Mouse (Mus musculus): ENCODE measurements around the gene Cox6b2.

DNA sequence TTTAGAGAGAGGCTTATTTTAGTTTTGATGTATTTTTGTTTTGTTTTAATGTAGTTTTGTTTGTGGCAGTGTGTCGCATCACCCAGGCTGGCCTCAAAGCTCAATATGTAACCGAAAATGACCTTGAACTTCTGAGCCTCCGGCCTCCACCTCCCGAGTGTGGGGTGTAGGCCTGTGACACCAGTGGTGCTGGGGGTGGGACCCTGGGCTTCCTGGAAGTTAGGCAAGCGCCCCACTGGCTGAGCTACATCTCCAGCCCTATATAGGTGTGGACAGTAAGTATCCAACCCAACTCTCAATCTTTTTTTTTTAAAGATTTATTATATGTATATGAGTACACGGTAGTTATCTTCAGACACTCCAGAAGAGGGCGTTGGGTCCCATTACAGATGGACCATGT, 49.7 kb downstream of the Cox6b2 start:
- TF ChIP-seq CTCF (IDR thresholded peaks at IDR 0.05; ENCODE audit: low read depth, low read length) (no peak), POLR2A (IDR thresholded peaks at IDR 0.05; ENCODE audit: borderline replicate concordance, low read depth, low read length) (no peak)
